Mouse (Mus musculus): ENCODE data around the gene Itk.

DNA sequence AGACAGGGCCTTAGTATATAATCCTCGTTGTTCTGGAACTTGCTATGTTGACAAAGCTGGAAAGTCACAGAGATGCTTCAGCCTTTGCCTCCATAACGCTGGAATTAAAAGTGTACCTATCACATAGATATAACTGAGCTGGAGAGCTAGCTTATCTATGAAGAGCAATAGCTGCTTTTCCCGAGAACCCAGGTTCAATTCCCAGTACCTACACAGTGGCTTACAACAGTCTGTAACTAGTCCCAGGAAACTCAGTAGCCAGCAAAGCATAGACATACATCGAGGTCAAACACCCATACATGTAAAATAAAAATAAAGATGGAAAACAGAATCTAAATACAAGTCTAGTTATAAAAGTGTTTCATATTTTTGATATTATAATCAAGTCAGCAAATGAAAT lies 9.2 kb upstream of the Itk start:
- TF ChIP-seq POLR2A (IDR thresholded peaks at IDR 0.05; ENCODE audit: borderline replicate concordance, low read depth, low read length) (no peak), CTCF (IDR thresholded peaks at IDR 0.05; ENCODE audit: low read depth, low read length) (no peak)

Data from bone marrow macrophage, adult 2 months (primary cell).